Mouse (Mus musculus): ENCODE results near the gene Nub1.

DNA sequence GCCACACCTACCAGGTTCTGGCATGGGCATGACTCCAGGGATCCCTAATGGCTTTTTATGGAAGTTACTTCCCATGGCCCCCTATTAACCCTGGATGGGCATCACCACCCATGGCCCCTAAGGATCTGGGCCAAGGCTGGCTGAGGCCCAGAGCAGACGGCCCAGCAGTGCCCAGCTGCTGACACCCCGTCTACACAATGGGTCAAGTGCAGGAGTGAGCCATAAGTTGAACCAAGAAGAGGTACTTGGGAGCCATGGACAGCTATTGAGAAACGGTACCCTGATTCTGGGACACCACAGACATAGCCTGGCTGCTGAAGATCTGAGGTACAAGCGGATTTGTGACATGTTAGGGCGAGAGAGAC, 38.9 kb downstream of the Nub1 start:
- TF ChIP-seq POLR2A (IDR thresholded peaks at IDR 0.05; ENCODE audit: low read depth, low read length), result no peak
- TF ChIP-seq CTCF (IDR thresholded peaks at IDR 0.05; ENCODE audit: extremely low read depth, insufficient read length, insufficient replicate concordance, low read depth, low read length), result no peak
